Mouse (Mus musculus): ENCODE results near the gene Specc1.

- TF ChIP-seq CTCF (IDR thresholded peaks at IDR 0.05; ENCODE audit: low read depth, low read length) (no peak), POLR2A (IDR thresholded peaks at IDR 0.05; ENCODE audit: borderline replicate concordance, low read depth, low read length) (no peak)
These were observed 123.9 kb downstream of the Specc1 start for GRCm38 (mm10) chr11:62080476-62080875.
